Mouse (Mus musculus) CH12.LX (cell line): ENCODE measurements around the gene Ablim1. TPM values are rescaled to one million over a fixed set of nuclear protein-coding genes. Genes with fewer than 3 reads are reported as not detected.

Experiments
- DNase-seq: peaks from one replicate; pipeline ENCODE4 v3.0.0-alpha.2; 2013; ENCODE audit errors: extremely low read depth
- H3K27ac ChIP-seq: 2 replicates; pipeline ENCODE4 v1.5.1; 2012; ENCODE audit warnings: low read depth, mild to moderate bottlenecking, control low read depth, moderate library complexity; ENCODE audit not compliant: insufficient read depth
- H3K27me3 ChIP-seq: replicated peaks from 2 replicates; pipeline ENCODE3; 2012; ENCODE audit warnings: inconsistent platforms
- H3K36me3 ChIP-seq, 2 experiments: replicated peaks in 1 of 2; 2 replicates each; pipeline versions ENCODE3 to v1.6.1; 2012; ENCODE audit warnings: inconsistent platforms in 1 of 2, low read length in 1 of 2, mild to moderate bottlenecking in 1 of 2, mixed read lengths in 1 of 2, moderate library complexity in 1 of 2; ENCODE audit not compliant: control insufficient read depth in 1 of 2, insufficient read depth in 1 of 2
- H3K4me1 ChIP-seq, 2 experiments: 2 replicates each; pipeline ENCODE4 v1.6.1; 2012; ENCODE audit warnings: inconsistent platforms in 1 of 2, moderate library complexity in 1 of 2; ENCODE audit not compliant: insufficient read depth in 2 of 2, control insufficient read depth in 1 of 2
- H3K4me2 ChIP-seq: 2 replicates; pipeline ENCODE4 v1.6.1; 2012; ENCODE audit warnings: low read depth, mild to moderate bottlenecking, control low read depth; ENCODE audit not compliant: poor library complexity, insufficient read depth, severe bottlenecking
- H3K4me3 ChIP-seq, 3 experiments: fragments of 150-350 bp in 1 of 3; sonication (generic) in 1 of 3; replicated peaks in 1 of 3; 2 replicates each; pipeline versions ENCODE3 to v1.5.1; 2011 to 2012; ENCODE audit warnings: low read depth in 2 of 3, low read length in 2 of 3, mild to moderate bottlenecking in 2 of 3, moderate library complexity in 2 of 3, control low read depth in 1 of 3, improper control_type of control experiment in 1 of 3, inconsistent platforms in 1 of 3, mixed read lengths in 1 of 3; ENCODE audit not compliant: poor library complexity in 1 of 3
- H3K79me2 ChIP-seq: replicated peaks from 2 replicates; pipeline ENCODE4 v1.6.1; 2012; ENCODE audit warnings: mild to moderate bottlenecking, moderate library complexity; ENCODE audit not compliant: control insufficient read depth, poor library complexity, insufficient read depth, severe bottlenecking; ENCODE audit errors: extremely low read depth
- H3K9ac ChIP-seq: 2 replicates; pipeline ENCODE4 v1.6.1; 2012; ENCODE audit warnings: low read depth, mild to moderate bottlenecking, control low read depth, moderate library complexity; ENCODE audit not compliant: insufficient read depth
- H3K9me3 ChIP-seq: replicated peaks from 2 replicates; pipeline ENCODE3; 2012; ENCODE audit warnings: low read length, inconsistent platforms, mixed read lengths
- CTCF ChIP-seq, 2 experiments: IDR thresholded peaks in 1 of 2; conservative IDR thresholded peaks in 1 of 2; 2 replicates each; pipeline ENCODE4 v1.5.1; 2011 to 2012; ENCODE audit warnings: low read depth in 2 of 2, low read length in 2 of 2, improper control_type of control experiment in 1 of 2, inconsistent platforms in 1 of 2, mild to moderate bottlenecking in 1 of 2, moderate library complexity in 1 of 2
- ELF1 ChIP-seq: IDR thresholded peaks from 2 replicates; pipeline ENCODE4 v1.6.1; 2014; ENCODE audit warnings: low read depth, mild to moderate bottlenecking, inconsistent platforms, low read length, improper control_type of control experiment
- EP300 ChIP-seq: IDR thresholded peaks from 2 replicates; pipeline ENCODE4 v1.6.1; 2011; ENCODE audit warnings: low read length, improper control_type of control experiment
- HCFC1 ChIP-seq: IDR thresholded peaks from 2 replicates; pipeline ENCODE4 v1.6.1; 2012; ENCODE audit warnings: low read depth, mild to moderate bottlenecking, inconsistent platforms, low read length, improper control_type of control experiment
- IRF4 ChIP-seq: IDR thresholded peaks from 2 replicates; pipeline ENCODE4 v1.6.1; 2014; ENCODE audit warnings: low read depth, mild to moderate bottlenecking, inconsistent platforms, low read length, improper control_type of control experiment
- JUND ChIP-seq: conservative IDR thresholded peaks from 2 replicates; pipeline ENCODE4 v1.6.1; 2011; ENCODE audit warnings: low read depth, low read length, improper control_type of control experiment
- KAT2A ChIP-seq: IDR thresholded peaks from 2 replicates; pipeline ENCODE4 v1.6.1; 2012; ENCODE audit warnings: low read length, improper control_type of control experiment, inconsistent platforms; ENCODE audit not compliant: insufficient replicate concordance
- MAFK ChIP-seq: IDR thresholded peaks from 2 replicates; pipeline ENCODE4 v1.6.1; 2011; ENCODE audit warnings: low read length, improper control_type of control experiment; ENCODE audit not compliant: insufficient replicate concordance
- MEF2A ChIP-seq: IDR thresholded peaks from 2 replicates; pipeline ENCODE4 v1.6.1; 2014; ENCODE audit warnings: low read depth, mild to moderate bottlenecking, inconsistent platforms, low read length, improper control_type of control experiment, borderline replicate concordance
- MYC ChIP-seq: IDR thresholded peaks from 2 replicates; pipeline ENCODE4 v1.6.1; 2011; ENCODE audit warnings: low read depth, mild to moderate bottlenecking, improper control_type of control experiment, low read length
- NELFE ChIP-seq: IDR thresholded peaks from 2 replicates; pipeline ENCODE4 v1.6.1; 2011; ENCODE audit warnings: low read depth, low read length, improper control_type of control experiment
- PAX5 ChIP-seq: IDR thresholded peaks from 2 replicates; pipeline ENCODE4 v1.6.1; 2012; ENCODE audit warnings: low read length, inconsistent platforms, mixed read lengths
- POLR2A ChIP-seq: IDR thresholded peaks from 2 replicates; pipeline ENCODE4 v1.6.1; 2011; ENCODE audit warnings: low read depth, mild to moderate bottlenecking, improper control_type of control experiment, low read length
- POLR2AphosphoS2 ChIP-seq: IDR thresholded peaks from 2 replicates; pipeline ENCODE4 v1.6.1; 2011; ENCODE audit warnings: low read depth, low read length, improper control_type of control experiment
- SIN3A ChIP-seq: IDR thresholded peaks from 2 replicates; pipeline ENCODE4 v1.6.1; 2012; ENCODE audit warnings: low read length, improper control_type of control experiment, inconsistent platforms
- SMC3 ChIP-seq: IDR thresholded peaks from 2 replicates; pipeline ENCODE4 v1.6.1; 2011; ENCODE audit warnings: low read depth, low read length, improper control_type of control experiment
- TBP ChIP-seq: conservative IDR thresholded peaks from 2 replicates; pipeline ENCODE4 v1.6.1; 2011; ENCODE audit warnings: low read depth, low read length, improper control_type of control experiment
- TCF12 ChIP-seq: IDR thresholded peaks from 2 replicates; pipeline ENCODE4 v1.6.1; 2014; ENCODE audit warnings: low read depth, mild to moderate bottlenecking, inconsistent platforms, low read length, improper control_type of control experiment
- UBTF ChIP-seq: IDR thresholded peaks from 2 replicates; pipeline ENCODE4 v1.6.1; 2012; ENCODE audit warnings: low read depth, mild to moderate bottlenecking, inconsistent platforms, low read length, improper control_type of control experiment, moderate library complexity
- USF1 ChIP-seq: IDR thresholded peaks from 2 replicates; pipeline ENCODE4 v1.6.1; 2014; ENCODE audit warnings: low read depth, mild to moderate bottlenecking, inconsistent platforms, low read length, improper control_type of control experiment
- USF2 ChIP-seq: conservative IDR thresholded peaks from 2 replicates; pipeline ENCODE4 v1.6.1; 2011; ENCODE audit warnings: low read depth, low read length, improper control_type of control experiment
- ZKSCAN1 ChIP-seq: IDR thresholded peaks from 2 replicates; pipeline ENCODE4 v1.6.1; 2012; ENCODE audit warnings: low read depth, inconsistent platforms, low read length, improper control_type of control experiment, borderline replicate concordance
- ZMIZ1 ChIP-seq: IDR thresholded peaks from 2 replicates; pipeline ENCODE4 v1.6.1; 2012; ENCODE audit warnings: low read depth, mild to moderate bottlenecking, inconsistent platforms, low read length, improper control_type of control experiment
- ZNF384 ChIP-seq: IDR thresholded peaks from 2 replicates; pipeline ENCODE4 v1.6.1; 2012; ENCODE audit warnings: low read depth, low read length, improper control_type of control experiment, inconsistent platforms
- dilution Hi-C: fragments of 300-500 bp; cut with MboI; formaldehyde crosslinking; loops from 2 replicates; pipeline ENCODE4 v1.14.3; 2020; ENCODE audit warnings: low sequenced_read_pairs; ENCODE audit not compliant: extremely low pct_unique_long_range_greater_than_20kb, extremely low pct_ligation_motif_present
- in situ Hi-C: fragments of 300-500 bp; cut with MboI; formaldehyde crosslinking; loops from 3 replicates; pipeline ENCODE4 v1.14.3; 2019; ENCODE audit warnings: low sequenced_read_pairs, low pct_ligation_motif_present, low pct_unique_long_range_greater_than_20kb, mixed read lengths
- polyA plus RNA-seq: library from polyadenylated mRNA; unstranded; fragments of >175 nt; gene quantifications from 2 replicates; pipeline ENCODE4 v1.2.1, GENCODE M21; 2012; ENCODE audit warnings: low read depth; ENCODE audit not compliant: insufficient read length
- total RNA-seq, 2 experiments: library from RNA; depleted of rRNA; stranded (reverse); fragments of 300-350 nt in 1 of 2; fragments of >200 nt in 1 of 2; gene quantifications; 2 replicates each; pipeline ENCODE4 v1.2.3; 2012 to 2014

Ablim1 gene
- total and polyA plus RNA-seq, 3 experiments: 0.85 to 2.4 (median 2.0) TPM

DNA sequence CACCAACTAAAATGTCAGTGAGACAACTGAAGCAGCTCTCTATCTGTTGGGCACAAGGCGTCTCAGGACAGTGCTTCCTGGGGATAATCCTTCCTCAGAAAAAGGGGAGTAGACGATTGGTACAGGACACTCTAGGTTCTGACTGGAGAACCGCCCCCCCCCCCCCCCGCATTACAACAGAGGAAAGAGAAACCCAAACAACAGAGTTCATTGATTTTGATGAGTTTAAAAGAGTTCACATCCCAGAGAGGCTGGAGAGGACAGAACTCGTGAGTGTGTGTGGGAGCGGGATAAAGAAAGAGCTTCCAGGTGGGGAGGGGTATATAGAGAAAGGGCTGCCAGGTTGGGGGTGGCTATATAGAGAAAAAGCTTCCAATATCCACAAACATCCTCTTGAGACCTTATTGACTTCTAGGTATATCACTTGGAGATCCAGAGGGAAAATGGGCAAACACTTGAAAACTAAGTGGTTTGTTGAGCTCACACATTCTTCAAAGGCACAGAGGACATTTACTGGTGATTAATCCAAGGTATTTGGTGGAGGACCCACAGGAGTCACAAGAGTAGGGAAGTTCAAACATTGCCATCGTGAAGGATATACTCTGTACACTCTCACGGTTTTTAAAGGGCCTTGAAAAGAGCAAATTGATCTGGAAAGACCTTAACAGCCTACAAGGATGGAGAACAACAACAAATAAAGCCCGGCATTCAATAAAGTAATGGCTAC is 6.1 kb upstream of the Ablim1 start:
- dilution Hi-C loops: no loop called here
- Histone ChIP-seq H3K9ac (no peak overlapping the region), H3K4me2 (no peak overlapping the region), H3K36me3 (no peaks in the 10 kb centered on the region), H3K4me1 (peaks cover 8 to 18% of the 10 kb centered on the region in 2 experiments; a peak in 3 of 4 replicates), H3K27ac (no peak overlapping the region), H3K9me3 (no peaks in the 10 kb centered on the region), H3K79me2 (no peaks in the 10 kb centered on the region), H3K27me3 (peaks cover 12% of the 10 kb centered on the region), H3K4me3 (no peak overlapping the region)
- in situ Hi-C loops: loop anchor here (5.0 to 25.0 kb wide), 2 partner anchors 159 to 409 kb away; no protein-coding TSS in a partner anchor
- no peak for TF ChIP-seq POLR2AphosphoS2
- TF ChIP-seq SIN3A: no peak
- TF ChIP-seq JUND: no peak
- TF ChIP-seq KAT2A: no peak
- no peak for TF ChIP-seq MYC
- TF ChIP-seq UBTF: no peak
- TF ChIP-seq ZMIZ1: no peak
- TF ChIP-seq EP300: no peak
- no peak for TF ChIP-seq ZKSCAN1
- no peak for TF ChIP-seq USF2
- no peak for TF ChIP-seq MEF2A
- TF ChIP-seq SMC3: no peak
- TF ChIP-seq CTCF (conservative IDR thresholded peaks at IDR 0.05 in 1 of 2, IDR thresholded peaks at IDR 0.05 in 1 of 2; ENCODE audit: low read depth in 2 of 2, low read length in 2 of 2): no peak
- no peak for TF ChIP-seq IRF4
- no peak for TF ChIP-seq MAFK
- TF ChIP-seq TBP: no peak
- no peak for TF ChIP-seq NELFE
- TF ChIP-seq TCF12: no peak
- DNase-seq: no peak

DNA sequence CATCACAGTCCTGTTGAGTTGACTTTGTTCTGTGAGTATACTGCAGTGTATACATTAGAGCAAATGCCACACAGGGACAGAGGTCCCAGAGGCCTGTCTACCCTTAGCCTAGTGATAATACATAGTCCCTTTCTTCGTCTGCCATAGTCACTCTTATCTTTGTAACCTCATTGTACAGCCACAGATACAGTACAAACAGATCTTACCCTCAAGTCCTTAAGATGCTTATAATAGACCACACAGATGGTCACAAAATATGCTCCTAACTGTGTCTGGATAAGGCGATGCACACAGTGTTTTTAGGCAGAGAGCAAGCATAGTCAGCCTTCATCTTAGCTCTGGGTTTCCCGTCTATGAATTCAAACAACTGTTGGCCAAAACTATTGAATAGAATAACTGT is 1.9 kb upstream of the Ablim1 start:
- Histone ChIP-seq H3K27ac (no peak overlapping the region), H3K79me2 (no peaks in the 10 kb centered on the region), H3K9ac (no peak overlapping the region), H3K27me3 (no peaks in the 10 kb centered on the region), H3K36me3 (no peaks in the 10 kb centered on the region), H3K4me1 (peaks cover 4 to 23% of the 10 kb centered on the region in 2 experiments; a peak in 3 of 4 replicates), H3K4me2 (no peak overlapping the region), H3K4me3 (no peak overlapping the region), H3K9me3 (no peaks in the 10 kb centered on the region)
- dilution Hi-C loops: no loop called here
- no peak for DNase-seq
- in situ Hi-C loops: loop anchor here (25.0 kb wide), 1 partner anchor 404 kb away; no protein-coding TSS in a partner anchor
- TF ChIP-seq USF2 (no peak), ZNF384 (no peak), USF1 (no peak), ELF1 (no peak), POLR2AphosphoS2 (no peak), POLR2A (no peak), TBP (no peak), MEF2A (no peak), PAX5 (no peak), HCFC1 (no peak)
